Mouse (Mus musculus) MEL (cell line): ENCODE results near the gene Gm20388.
A peak's percentile ranks its signal among the peaks of the same experiment; 100 is the strongest.

Experiments used
- CTCF ChIP-seq, 3 experiments: IDR thresholded peaks in 2 of 3; conservative IDR thresholded peaks in 1 of 3; 2 replicates each; pipeline ENCODE4 v1.5.1; 2011 to 2012; ENCODE audit warnings: low read length in 3 of 3, low read depth in 2 of 3, mild to moderate bottlenecking in 2 of 3, improper control_type of control experiment in 1 of 3, inconsistent platforms in 1 of 3, mixed read lengths in 1 of 3, moderate library complexity in 1 of 3; ENCODE audit not compliant: control insufficient read depth in 1 of 3, insufficient read depth in 1 of 3, poor library complexity in 1 of 3, severe bottlenecking in 1 of 3
- ELF1 ChIP-seq: IDR thresholded peaks from 2 replicates; pipeline ENCODE4 v1.6.1; 2014; ENCODE audit warnings: low read depth, mild to moderate bottlenecking, inconsistent platforms, low read length, improper control_type of control experiment, moderate library complexity
- EP300 ChIP-seq, 2 experiments: IDR thresholded peaks; 2 replicates each; pipeline ENCODE4 v1.6.1; 2011; ENCODE audit warnings: improper control_type of control experiment in 2 of 2, low read length in 2 of 2, low read depth in 1 of 2, mild to moderate bottlenecking in 1 of 2
- GABPA ChIP-seq: IDR thresholded peaks from 2 replicates; pipeline ENCODE4 v1.6.1; 2012; ENCODE audit warnings: low read depth, mild to moderate bottlenecking, inconsistent platforms, low read length, improper control_type of control experiment, moderate library complexity
- MAX ChIP-seq: IDR thresholded peaks from 2 replicates; pipeline ENCODE4 v1.6.1; 2011; ENCODE audit warnings: low read length, improper control_type of control experiment
- MYC ChIP-seq: IDR thresholded peaks from 2 replicates; pipeline ENCODE4 v1.6.1; 2011; ENCODE audit warnings: low read depth, mild to moderate bottlenecking, low read length, improper control_type of control experiment, moderate library complexity
- POLR2A ChIP-seq, 2 experiments: IDR thresholded peaks; 2 replicates each; pipeline ENCODE4 v1.6.1; 2011 to 2012; ENCODE audit warnings: low read length in 2 of 2, mild to moderate bottlenecking in 2 of 2, control low read depth in 1 of 2, improper control_type of control experiment in 1 of 2, low read depth in 1 of 2, moderate library complexity in 1 of 2; ENCODE audit not compliant: control insufficient read depth in 1 of 2, insufficient read depth in 1 of 2, poor library complexity in 1 of 2
- POLR2AphosphoS5 ChIP-seq: IDR thresholded peaks from 2 replicates; pipeline ENCODE4 v1.6.1; 2012; ENCODE audit warnings: low read depth, borderline replicate concordance, mild to moderate bottlenecking, inconsistent platforms, low read length, moderate library complexity, mixed read lengths
- TAL1 ChIP-seq: IDR thresholded peaks from 2 replicates; pipeline ENCODE4 v1.6.1; 2012; ENCODE audit warnings: mild to moderate bottlenecking, inconsistent platforms, low read length, moderate library complexity, mixed read lengths
- TBP ChIP-seq: IDR thresholded peaks from 2 replicates; pipeline ENCODE4 v1.8.0; 2011; ENCODE audit warnings: low read depth, low read length, improper control_type of control experiment
- TCF12 ChIP-seq: IDR thresholded peaks from 2 replicates; pipeline ENCODE4 v1.6.1; 2014; ENCODE audit warnings: low read depth, mild to moderate bottlenecking, inconsistent platforms, low read length, improper control_type of control experiment, moderate library complexity
- ZMIZ1 ChIP-seq: IDR thresholded peaks from 2 replicates; pipeline ENCODE4 v1.6.1; 2012; ENCODE audit warnings: low read depth, mild to moderate bottlenecking, inconsistent platforms, low read length, improper control_type of control experiment, moderate library complexity

DNA sequence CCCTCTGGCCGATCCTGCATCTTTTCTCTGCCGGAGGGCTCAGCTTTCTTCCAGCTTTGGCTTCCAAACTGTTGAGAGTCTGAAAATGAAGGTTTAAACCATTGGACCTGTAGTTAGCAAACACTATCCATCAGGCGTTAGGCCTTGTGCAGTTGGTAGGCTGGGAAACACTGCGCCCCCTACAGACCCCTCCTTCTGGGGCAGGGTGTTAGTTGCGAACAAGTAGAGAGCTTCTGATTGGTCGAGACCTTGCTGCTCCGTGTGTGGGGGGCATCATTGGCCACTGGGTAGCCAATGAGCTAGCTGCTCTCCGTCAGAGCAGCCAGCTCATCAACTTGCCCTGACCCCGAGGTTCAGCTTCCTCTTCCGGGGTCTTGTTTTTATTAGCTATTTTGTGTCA is 1263.5 kb downstream of the Gm20388 start:
- TF ChIP-seq ELF1 (peak; percentile 64), CTCF (IDR thresholded peaks at IDR 0.05 in 2 of 3, conservative IDR thresholded peaks at IDR 0.05 in 1 of 3; ENCODE audit: control insufficient read depth in 1 of 3, insufficient read depth in 1 of 3, low read depth in 2 of 3, low read length in 3 of 3, poor library complexity in 1 of 3, severe bottlenecking in 1 of 3) (peak; percentile 46 to 71 (median 70)), TAL1 (no peak), TCF12 (no peak), ZMIZ1 (peak; percentile 89; the same call in 1 of the 2 replicates), POLR2A (IDR thresholded peaks at IDR 0.05; ENCODE audit: control insufficient read depth in 1 of 2, insufficient read depth in 1 of 2, low read depth in 1 of 2, low read length in 2 of 2, poor library complexity in 1 of 2) (peak; percentile 23 to 75; a peak in 2 of 4 replicates), MYC (peak; percentile 80), TBP (peak; percentile 90), EP300 (IDR thresholded peaks at IDR 0.05; ENCODE audit: low read depth in 1 of 2, low read length in 2 of 2) (no peak; a peak in 1 of 4 replicates), MAX (no peak), POLR2AphosphoS5 (no peak), GABPA (no peak)
